Mouse (Mus musculus) brown adipose tissue, adult 24 weeks (tissue): ENCODE results near the gene Slc35b1. TPM values are rescaled to one million over a fixed set of nuclear protein-coding genes. Genes with fewer than 3 reads are reported as not detected.

Source experiments
- H3K27ac ChIP-seq: fragments of 200-500 bp; replicated peaks from 2 replicates; pipeline ENCODE4 v1.5.1; 2012; ENCODE audit warnings: low read depth, mild to moderate bottlenecking, low read length
- H3K4me1 ChIP-seq: fragments of 200-500 bp; 2 replicates; pipeline ENCODE4 v1.6.1; 2012; ENCODE audit warnings: low read length, mixed read lengths; ENCODE audit not compliant: control insufficient read depth, insufficient read depth, insufficient read length
- H3K4me3 ChIP-seq: fragments of 200-500 bp; 2 replicates; pipeline ENCODE4 v1.5.1; 2012; ENCODE audit warnings: low read depth, mild to moderate bottlenecking, low read length, moderate library complexity; ENCODE audit not compliant: insufficient read depth
- polyA plus RNA-seq: library from polyadenylated mRNA; stranded (reverse); fragments of >200 nt; gene quantifications from 2 replicates; pipeline ENCODE4 v1.2.4, GENCODE M21; 2012; ENCODE audit not compliant: missing spikeins, insufficient read depth, insufficient read length

Gene Slc35b1
- 36.4 and 42.8 TPM in 2 replicates for polyA plus RNA-seq

DNA sequence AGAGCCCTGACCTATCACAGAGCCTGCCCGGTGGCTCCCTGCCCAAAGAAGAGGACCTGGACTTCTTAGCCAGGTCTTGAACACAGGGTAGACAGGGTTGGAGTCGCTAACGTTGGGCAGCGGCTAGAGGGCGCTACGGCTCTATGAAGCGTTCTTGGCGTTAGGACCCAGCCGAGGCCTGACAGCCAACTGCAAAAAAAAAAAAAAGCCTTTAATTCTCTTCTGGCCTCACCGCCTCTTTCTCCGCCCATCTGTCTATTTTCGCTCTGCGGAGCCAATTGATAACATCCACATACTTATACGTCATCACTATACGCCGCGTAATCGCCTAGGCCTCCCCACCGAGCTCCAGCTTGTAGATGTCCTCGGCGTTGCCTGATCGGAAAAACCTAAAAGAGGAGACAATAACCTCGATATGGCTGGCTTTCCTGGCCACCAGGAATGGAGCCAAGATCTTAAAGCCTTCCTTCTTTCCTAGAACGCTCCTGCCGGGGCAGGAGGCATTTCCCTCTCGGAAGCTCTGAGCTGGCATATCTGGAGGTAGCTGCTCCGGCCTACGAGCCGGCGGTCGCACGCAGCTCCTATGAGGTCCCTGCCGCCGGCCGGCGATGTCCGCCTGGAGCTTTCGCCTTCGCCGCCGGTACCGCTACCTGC is at the start of gene Slc35b1:
Slc35b1 (plus strand) TSS at position 374 of the 654 bp plus-strand sequence.
- H3K4me3 ChIP-seq: peak within 1 kb of the TSS; percentile 92
- H3K27ac ChIP-seq: peak within 1 kb of the TSS; percentile 99
- H3K4me1 ChIP-seq: peaks cover 5% of the 10 kb centered on the region; the same call in 1 of the 2 replicates

GRCm38 (mm10) chr11:95336568-95337128 is 47.8 kb upstream of the Slc35b1 start, which contains the start of gene Fam117a:
Gene Fam117a, plus strand, starts transcription at chr11:95337018.
- Histone ChIP-seq H3K27ac (0 out of 2 replicates have a peak within 1 kb of the TSS, but pooled peaks have one; percentile 15), H3K4me3 (peak within 1 kb of the TSS; percentile 90), H3K4me1 (peaks cover 19% of the 10 kb centered on the region; the same call in 1 of the 2 replicates)

DNA sequence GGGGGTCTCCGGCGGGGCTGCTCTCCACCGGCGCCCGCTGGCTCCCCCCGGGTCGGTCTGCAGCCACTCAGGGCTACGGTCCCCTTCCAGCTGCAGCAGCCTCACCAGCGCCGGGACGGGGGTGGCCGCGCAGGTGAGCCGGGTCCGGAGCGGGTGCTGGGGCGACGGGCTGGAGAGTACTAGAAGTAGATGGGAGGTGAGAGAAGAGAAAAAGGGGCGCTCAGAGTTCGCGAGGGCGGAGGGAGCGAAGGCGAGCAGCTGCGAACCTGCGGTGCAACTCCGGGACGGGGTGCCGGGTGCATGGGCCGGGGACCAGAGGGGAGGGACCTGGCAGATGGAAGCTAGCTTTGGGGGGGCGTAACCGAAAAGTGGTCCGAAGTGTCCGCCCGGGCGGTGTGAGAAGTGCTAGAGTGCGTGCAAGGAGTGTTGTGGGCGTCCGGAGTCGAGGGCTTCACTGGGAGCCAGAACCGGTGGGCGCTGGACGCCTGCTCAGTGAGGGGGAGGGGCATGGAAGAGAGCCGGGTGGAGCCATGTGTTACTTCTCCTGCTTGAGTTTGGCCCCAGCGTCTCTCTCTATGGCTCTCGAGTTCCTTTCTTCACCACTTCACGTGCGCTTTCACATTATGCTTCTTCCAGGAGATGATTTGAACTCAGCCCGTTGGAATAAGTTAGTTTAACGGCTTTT is 47.2 kb upstream of the Slc35b1 start:
- H3K27ac ChIP-seq: no peak overlapping the region
- H3K4me1 ChIP-seq: peaks cover 15% of the 10 kb centered on the region; the same call in 1 of the 2 replicates
- peak overlapping the region; percentile 90 for H3K4me3 ChIP-seq

DNA sequence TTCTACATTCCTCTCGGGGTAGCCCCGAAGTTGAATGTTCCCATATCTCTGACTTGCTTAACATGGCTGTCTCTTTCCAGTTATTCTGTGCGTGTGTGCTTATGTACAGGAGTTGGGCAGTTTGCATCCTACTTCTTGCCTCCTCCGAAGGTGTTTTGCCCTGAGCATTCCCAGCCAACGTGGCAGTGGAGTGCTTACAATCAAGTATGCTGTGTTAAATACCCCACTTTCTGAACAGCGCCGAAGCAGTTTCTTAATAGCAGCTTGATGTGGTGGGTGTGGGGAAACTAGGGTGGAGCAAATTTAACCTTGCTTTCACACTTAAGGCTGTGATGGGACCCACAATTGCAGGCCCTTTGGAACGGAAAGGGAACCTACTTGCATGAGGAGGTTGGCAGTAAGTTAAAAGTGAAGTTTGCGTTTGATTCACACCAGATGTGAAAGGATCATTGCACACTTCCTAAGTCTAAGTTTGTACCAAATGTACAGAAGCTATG is 46.6 kb upstream of the Slc35b1 start:
- Histone ChIP-seq H3K4me3 (peak overlapping the region; percentile 90), H3K4me1 (peaks cover 14% of the 10 kb centered on the region; the same call in 1 of the 2 replicates), H3K27ac (0 out of 2 replicates have a peak overlapping the region, but pooled peaks have one; percentile 10)

- Histone ChIP-seq H3K27ac (0 out of 2 replicates have a peak overlapping the region, but pooled peaks have one; percentile 34), H3K4me1 (peaks cover 22% of the 10 kb centered on the region), H3K4me3 (peak overlapping the region; percentile 11; the same call in 1 of the 2 replicates)
Observed at GRCm38 (mm10) chr11:95339471-95340021, 44.9 kb upstream of the Slc35b1 start.

GRCm38 (mm10) chr11:95340259-95340658 is 44.2 kb upstream of the Slc35b1 start:
- Histone ChIP-seq H3K27ac (no peak overlapping the region), H3K4me3 (no peak overlapping the region)

GRCm38 (mm10) chr11:95340664-95341063 is 43.8 kb upstream of the Slc35b1 start:
- H3K4me3 ChIP-seq: no peak overlapping the region
- peaks cover 22% of the 10 kb centered on the region for H3K4me1 ChIP-seq
- no peak overlapping the region for H3K27ac ChIP-seq

More at GRCm38 (mm10) chr11:95340259-95340658, 44.2 kb upstream of the Slc35b1 start:
- H3K4me1 ChIP-seq: peaks cover 24% of the 10 kb centered on the region

DNA sequence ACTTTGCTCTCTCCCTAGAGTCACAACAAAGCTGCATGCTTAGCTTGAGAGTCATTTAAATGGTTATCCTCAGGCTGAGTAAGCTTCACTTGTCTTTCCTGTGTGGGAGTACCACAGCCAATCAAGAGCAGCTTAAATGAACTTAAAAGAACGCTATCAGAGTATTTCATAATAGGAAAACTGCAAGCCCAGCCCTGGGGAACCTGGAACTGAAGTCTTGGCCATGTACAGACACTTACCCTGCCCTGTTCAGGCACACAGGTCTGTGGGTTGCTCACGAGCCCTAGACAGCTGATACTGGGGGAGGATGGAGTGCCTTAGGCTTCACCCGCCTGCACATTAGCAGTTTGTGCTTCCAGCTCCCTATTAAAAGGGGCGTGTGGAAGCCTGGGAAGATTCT is 41.3 kb upstream of the Slc35b1 start:
- peaks cover 19% of the 10 kb centered on the region for H3K4me1 ChIP-seq
- no peak overlapping the region for H3K4me3 ChIP-seq
- 0 out of 2 replicates have a peak overlapping the region, but pooled peaks have one; percentile 0 for H3K27ac ChIP-seq

GRCm38 (mm10) chr11:95344181-95344580 is 40.3 kb upstream of the Slc35b1 start:
- Histone ChIP-seq H3K4me1 (peaks cover 17% of the 10 kb centered on the region), H3K4me3 (no peak overlapping the region), H3K27ac (0 out of 2 replicates have a peak overlapping the region, but pooled peaks have one; percentile 42)

GRCm38 (mm10) chr11:95350289-95350688 is 34.2 kb upstream of the Slc35b1 start:
- peak overlapping the region; percentile 60 for H3K27ac ChIP-seq
- no peak overlapping the region for H3K4me3 ChIP-seq
- peaks cover 5% of the 10 kb centered on the region for H3K4me1 ChIP-seq

- Histone ChIP-seq H3K4me3 (no peak overlapping the region), H3K27ac (peak overlapping the region; percentile 17; the same call in 1 of the 2 replicates), H3K4me1 (peaks cover 6% of the 10 kb centered on the region; the same call in 1 of the 2 replicates)
Observed at GRCm38 (mm10) chr11:95350960-95351359, 33.5 kb upstream of the Slc35b1 start.

- H3K4me1 ChIP-seq: peaks cover 11% of the 10 kb centered on the region
- H3K4me3 ChIP-seq: no peak overlapping the region
- no peak overlapping the region for H3K27ac ChIP-seq
Observed at GRCm38 (mm10) chr11:95352686-95353085, 31.8 kb upstream of the Slc35b1 start.

GRCm38 (mm10) chr11:95353226-95353625 is 31.3 kb upstream of the Slc35b1 start:
- Histone ChIP-seq H3K4me1 (peaks cover 11% of the 10 kb centered on the region), H3K4me3 (no peak overlapping the region), H3K27ac (no peak overlapping the region)

GRCm38 (mm10) chr11:95354228-95354944 is 30.1 kb upstream of the Slc35b1 start:
- peaks cover 11% of the 10 kb centered on the region for H3K4me1 ChIP-seq
- H3K4me3 ChIP-seq: no peak overlapping the region
- peak overlapping the region; percentile 35; the same call in 1 of the 2 replicates for H3K27ac ChIP-seq
